Mouse (Mus musculus) kidney, adult 9 months (tissue): ENCODE data around the gene Lig4.

Experiments used
- DNase-seq: peaks from one replicate; pipeline ENCODE4 v3.0.0; 2022

Gene Lig4

GRCm38 (mm10) chr8:9977573-9978314, at the start of gene Lig4, which contains the start of gene Abhd13:
TSS of gene Lig4 (minus strand) at chr8:9977686.
TSS of gene Abhd13 (plus strand) at chr8:9977707.
- peak; percentile 99 for DNase-seq

GRCm38 (mm10) chr8:10017231-10017630, 39.7 kb upstream of the Lig4 start:
- DNase-seq = no peak

DNA sequence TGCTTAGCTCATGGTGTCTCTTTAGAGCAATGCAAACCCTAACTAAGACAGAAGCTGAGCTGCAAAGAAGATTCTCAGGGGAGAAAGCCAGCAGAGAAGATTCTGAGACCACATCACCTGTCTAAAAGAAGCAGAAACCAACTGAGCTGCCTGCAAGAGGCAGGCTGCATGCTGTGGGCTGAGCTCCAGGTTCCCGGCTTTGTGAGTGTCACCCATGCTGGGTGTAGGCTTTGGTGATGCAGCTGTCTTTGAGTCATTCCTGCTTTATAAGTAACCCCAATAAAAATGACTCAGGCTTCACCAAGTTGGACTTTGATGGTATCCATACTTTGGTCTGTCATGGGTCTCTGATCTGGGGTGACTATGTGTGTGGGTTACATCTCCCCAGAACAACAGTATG, 38.8 kb upstream of the Lig4 start:
- DNase-seq = no peak

DNA sequence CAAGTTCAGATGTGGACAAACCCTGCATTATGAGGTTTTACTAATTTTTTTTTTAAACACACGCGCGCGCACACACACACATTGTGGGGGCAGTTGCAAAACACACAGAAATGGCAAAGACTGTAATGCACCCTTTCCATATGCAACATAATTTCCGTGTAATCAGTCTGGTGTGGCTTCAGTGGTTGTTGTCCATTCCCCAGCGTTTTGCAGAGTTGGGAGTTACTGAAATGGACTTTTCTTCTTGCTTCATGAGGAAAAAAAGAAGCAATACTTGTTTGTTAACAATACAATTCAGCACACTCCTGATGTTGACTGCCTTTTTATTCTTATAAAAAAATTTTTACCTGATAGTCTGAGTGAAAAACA, 30.2 kb upstream of the Lig4 start:
- no peak for DNase-seq

DNA sequence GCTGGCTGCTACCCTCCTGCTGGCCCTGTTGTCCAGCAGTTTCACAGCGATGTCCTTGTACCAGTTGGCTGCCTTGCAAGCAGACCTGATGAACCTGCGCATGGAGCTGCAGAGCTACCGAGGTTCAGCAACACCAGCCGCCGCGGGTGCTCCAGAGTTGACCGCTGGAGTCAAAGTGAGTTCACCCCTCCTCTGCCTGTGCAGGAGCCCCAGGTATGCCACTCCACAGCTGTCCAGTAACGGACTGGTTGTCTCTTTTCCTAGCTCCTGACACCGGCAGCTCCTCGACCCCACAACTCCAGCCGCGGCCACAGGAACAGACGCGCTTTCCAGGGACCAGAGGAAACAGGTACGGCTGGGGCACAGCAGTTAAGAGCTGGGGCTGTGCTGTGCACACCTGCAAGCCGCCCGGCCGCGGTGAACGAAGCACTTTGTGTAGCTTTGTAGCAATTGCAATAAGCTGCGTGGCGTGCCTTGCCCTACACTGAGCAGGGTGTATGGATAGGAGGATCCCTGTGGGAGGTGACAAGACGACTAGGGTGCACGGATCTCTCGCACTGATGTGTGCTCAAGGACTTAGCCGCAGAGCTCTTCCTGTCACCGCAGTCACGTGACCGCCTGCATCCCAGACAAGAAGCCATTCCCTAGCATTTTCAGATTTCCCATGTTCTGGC, 29.6 kb upstream of the Lig4 start:
- DNase-seq = peak; percentile 17

- DNase-seq = peak; percentile 36
Observed at GRCm38 (mm10) chr8:10006156-10006985, 28.9 kb upstream of the Lig4 start, which contains the start of gene Tnfsf13b. TSS of gene Tnfsf13b (plus strand) at chr8:10006467.

- no peak for DNase-seq
Observed at GRCm38 (mm10) chr8:10004115-10004514, 26.6 kb upstream of the Lig4 start.

DNA sequence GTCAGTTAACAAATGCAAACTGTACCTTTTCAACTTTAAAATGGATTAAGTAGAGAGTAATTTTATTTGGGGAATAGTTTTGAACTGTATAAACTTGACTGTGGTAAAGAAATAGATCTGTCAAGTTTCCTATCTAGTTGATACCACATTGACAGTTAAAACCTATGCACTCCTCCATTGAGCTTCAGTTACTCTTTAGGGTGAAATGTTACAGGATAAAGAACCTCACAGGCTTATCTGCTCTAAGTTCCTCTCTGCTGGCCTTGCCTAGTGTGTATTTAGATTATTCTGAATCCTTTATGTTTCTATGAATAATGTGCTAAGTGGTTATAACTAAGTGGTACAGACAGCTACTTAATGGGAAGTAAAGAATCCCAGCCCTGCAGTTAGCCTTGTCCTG, 2.7 kb upstream of the Lig4 start:
- no peak for DNase-seq

DNA sequence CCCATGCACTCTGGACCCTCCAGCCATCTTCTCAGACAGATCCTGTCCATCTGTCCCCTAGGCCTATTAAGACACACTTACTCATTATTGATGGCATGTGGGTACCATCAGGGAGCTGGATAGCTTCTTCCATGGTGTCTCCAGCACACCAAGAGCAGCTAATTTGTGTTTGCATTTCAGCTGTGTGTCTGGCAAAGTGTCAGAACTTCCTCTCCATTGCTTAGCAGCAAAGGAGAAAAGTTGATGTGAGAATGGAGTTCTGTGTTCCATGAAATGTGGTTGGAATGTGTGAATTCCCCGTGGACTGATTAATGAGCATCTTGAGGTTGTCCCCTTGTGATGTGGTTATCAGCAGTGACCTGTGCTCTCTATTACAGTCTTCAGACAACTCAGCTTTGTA, 2.3 kb upstream of the Lig4 start:
- DNase-seq = no peak

DNA sequence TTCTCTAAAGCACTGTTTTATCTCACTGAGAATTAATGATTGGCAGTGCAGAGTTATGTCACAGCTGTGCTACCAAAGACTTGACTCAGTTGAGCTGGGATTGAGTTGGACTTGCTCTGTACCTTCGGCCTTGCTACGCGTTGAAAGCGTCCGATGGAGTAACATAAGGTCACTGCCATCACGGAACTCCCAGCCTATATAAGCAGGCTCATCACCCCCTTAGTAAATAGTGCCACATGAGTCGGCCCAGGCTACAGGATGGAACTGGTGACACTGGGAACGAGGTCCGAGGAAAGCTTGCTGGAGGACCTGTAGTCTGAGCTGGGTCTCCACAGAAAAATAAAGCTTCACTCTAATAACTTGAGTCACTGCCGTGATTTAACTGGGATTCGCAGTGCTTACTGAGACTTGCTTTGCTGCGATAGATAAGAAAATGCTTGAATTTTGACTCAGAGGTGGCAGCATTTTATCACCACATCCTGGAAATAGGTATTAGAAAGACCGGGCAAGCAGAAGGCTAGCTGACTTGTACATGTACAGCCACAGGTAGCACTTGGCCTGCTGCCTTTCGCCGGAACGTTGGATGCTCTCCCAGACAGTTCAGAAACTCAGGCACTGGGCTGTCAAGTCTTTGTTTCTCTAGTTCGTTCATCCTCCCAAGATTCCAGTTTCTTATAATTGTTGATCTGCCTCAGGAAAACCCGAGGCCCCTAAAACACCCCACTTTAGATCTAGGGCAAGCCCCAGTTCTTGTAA, 1.2 kb upstream of the Lig4 start:
- peak; percentile 27 for DNase-seq

DNA sequence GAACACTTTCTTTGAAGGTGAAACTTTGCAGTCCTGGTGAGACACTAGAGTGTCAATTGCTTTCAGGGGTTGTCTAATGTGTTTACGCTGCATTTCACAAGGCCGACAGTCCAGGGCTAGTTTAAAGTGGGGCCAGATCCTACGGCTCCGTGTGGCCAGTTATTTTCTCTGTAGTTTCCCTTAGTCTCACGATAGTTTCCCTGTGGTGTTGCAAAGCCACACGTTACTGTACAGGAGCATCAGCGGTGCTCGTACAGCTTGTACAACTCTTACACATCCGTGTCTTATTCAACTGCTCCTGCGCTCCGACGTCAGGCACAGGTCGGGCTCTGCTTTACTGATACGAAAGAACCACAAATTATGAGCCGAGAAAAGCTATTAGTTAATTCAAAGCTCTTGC, 470 bp downstream of the Lig4 start:
- DNase-seq = no peak

DNA sequence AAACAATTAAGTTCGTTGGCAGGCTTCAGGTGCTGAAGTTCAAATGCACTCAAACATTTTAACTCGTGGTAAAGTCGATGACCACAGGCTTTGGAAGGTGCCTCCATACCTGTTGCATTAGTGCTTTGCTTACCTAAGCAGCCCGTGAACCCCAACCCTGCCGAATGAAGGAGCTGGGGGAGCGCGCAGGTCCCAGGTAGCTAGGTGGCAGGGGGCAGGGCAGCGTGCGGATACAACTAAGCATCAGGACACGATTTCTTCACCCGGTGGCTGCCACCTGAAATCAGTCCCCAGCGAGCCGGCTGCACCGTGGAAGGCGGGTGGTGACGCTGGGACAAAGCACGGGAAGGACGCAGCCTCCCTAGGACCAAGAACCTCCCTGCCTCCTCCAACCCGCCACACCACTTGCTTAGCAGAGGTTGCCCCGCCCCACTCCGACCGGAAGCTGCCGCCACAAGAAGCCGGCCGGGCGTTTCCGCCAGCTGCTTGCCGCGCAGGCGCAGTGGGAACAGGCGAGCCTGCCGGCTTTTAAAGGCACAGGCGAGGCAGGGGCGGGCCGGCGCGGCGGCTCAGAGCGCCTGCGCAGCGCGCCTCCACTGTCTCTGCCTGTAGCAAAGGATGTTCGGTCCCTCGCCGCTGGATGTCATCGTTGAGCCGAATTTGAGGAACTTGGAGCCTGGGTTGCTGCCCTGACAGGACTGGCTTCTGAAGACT, 1.4 kb downstream of the Lig4 start:
- peak; percentile 99 for DNase-seq

- no peak for DNase-seq
Observed at GRCm38 (mm10) chr8:9975276-9975675, 2.2 kb downstream of the Lig4 start.

GRCm38 (mm10) chr8:9971866-9972265, 5.6 kb downstream of the Lig4 start:
- DNase-seq = no peak

DNA sequence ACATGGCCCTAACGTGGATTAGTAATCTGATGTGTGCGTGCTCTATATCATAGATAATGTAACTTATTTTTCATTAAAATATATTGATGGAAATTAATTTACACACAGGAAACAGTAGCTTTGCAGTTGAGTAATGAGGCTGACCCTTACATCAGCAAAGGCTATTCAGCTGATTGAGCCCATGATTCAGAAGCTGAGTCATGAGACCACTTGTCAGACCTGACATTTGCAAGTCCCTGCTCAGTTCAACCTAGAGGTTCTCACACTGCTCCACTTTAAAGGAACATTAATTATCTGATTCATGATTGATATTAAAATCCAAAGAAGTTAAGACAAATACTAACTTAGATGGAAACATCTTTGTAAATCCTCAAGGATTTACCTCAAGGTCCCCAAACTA, 17.6 kb downstream of the Lig4 start:
- DNase-seq = no peak

- no peak for DNase-seq
Observed at GRCm38 (mm10) chr8:9958338-9958737, 19.1 kb downstream of the Lig4 start.

GRCm38 (mm10) chr8:9949134-9949890, 28.2 kb downstream of the Lig4 start:
- no peak for DNase-seq

GRCm38 (mm10) chr8:9935574-9935973, 41.9 kb downstream of the Lig4 start:
- no peak for DNase-seq

GRCm38 (mm10) chr8:9934891-9935565, 42.5 kb downstream of the Lig4 start:
- DNase-seq = peak; percentile 42

DNA sequence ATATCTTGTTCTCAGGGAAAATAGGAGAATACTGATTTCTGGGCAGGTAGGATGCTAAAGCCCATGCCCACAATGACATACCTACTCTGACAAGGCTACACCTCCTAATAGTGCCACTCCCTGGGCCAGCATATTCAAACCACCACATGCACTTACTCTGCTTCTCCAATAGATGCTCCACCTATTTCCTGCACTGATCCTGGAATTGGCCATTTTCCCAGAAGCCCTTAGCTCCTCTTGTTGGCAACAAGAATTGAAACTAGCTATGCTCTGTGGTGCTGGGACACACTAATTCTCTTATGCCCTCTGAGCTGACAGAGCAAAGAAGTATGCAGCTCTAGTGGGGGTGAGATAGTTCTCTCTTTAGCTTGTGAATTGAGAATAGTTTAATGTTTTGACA, 44.8 kb downstream of the Lig4 start:
- peak; percentile 4 for DNase-seq
